Mouse (Mus musculus) left cerebral cortex, postnatal 14 days (tissue): ENCODE data around the gene Gcsh. TPM values are rescaled to one million over a fixed set of nuclear protein-coding genes. Genes with fewer than 3 reads are reported as not detected.

Experiments used
- DNase-seq, 2 experiments: peaks; one replicate each; pipeline ENCODE4 v3.0.0; 2021 to 2022; ENCODE audit warnings: low spot score in 2 of 2, mixed read lengths in 1 of 2
- intact Hi-C: fragments of 180-260 bp; cut with DNase I; formaldehyde crosslinking; loops from one replicate; pipeline ENCODE4 v1.15.1; 2025
- long read RNA-seq, 2 experiments: library from polyadenylated mRNA; stranded (forward); transcript quantifications; one replicate each; pipeline ENCODE4 v2.0.0; 2021
- total RNA-seq, 2 experiments: library from RNA; stranded (reverse); gene quantifications; 2 replicates each; pipeline ENCODE4 v1.2.3; 2021

The Gcsh gene
- total RNA-seq, result 10 to 100 TPM; 37.6 to 41.1 TPM
- long read RNA-seq, experiment 1, transcript Gcsh-201 (5 exons, 1,443 nt), result major isoform, 58 of 67 reads
- long read RNA-seq, experiment 1, partial matches to known transcripts, result 3 of 67 reads
- long read RNA-seq, experiment 1, other reads (novel, unspliced or antisense), result 6 of 67 reads
- long read RNA-seq, experiment 2, transcript Gcsh-201 (5 exons, 1,443 nt), result major isoform, 59 of 67 reads
- long read RNA-seq, experiment 2, partial matches to known transcripts, result 4 of 67 reads
- long read RNA-seq, experiment 2, other reads (novel, unspliced or antisense), result 4 of 67 reads

- DNase-seq, result peak; percentile 97 to 98
- intact Hi-C loops, result loop anchor here (5.0 kb wide), 1 partner anchor 164 kb away; the partner anchor contains the start of gene Gan
Measured at GRCm38 (mm10) chr8:116993095-116993867, at the start of gene Gcsh. Gcsh (minus strand) TSS chr8:116993537.

- peak in 1 of 2 experiments; percentile 20 for DNase-seq
- intact Hi-C loops, result no loop called here
Measured at GRCm38 (mm10) chr8:117039843-117040242, 46.5 kb upstream of the Gcsh start.

GRCm38 (mm10) chr8:117037374-117037935 lies 44.1 kb upstream of the Gcsh start:
- intact Hi-C loops, result no loop called here
- DNase-seq, result no peak

GRCm38 (mm10) chr8:117033393-117033792 lies 40.1 kb upstream of the Gcsh start:
- intact Hi-C loops, result no loop called here

GRCm38 (mm10) chr8:117032609-117033008 lies 39.3 kb upstream of the Gcsh start:
- intact Hi-C loops, result no loop called here

More at GRCm38 (mm10) chr8:117033393-117033792, 40.1 kb upstream of the Gcsh start:
- DNase-seq, result no peak

DNA sequence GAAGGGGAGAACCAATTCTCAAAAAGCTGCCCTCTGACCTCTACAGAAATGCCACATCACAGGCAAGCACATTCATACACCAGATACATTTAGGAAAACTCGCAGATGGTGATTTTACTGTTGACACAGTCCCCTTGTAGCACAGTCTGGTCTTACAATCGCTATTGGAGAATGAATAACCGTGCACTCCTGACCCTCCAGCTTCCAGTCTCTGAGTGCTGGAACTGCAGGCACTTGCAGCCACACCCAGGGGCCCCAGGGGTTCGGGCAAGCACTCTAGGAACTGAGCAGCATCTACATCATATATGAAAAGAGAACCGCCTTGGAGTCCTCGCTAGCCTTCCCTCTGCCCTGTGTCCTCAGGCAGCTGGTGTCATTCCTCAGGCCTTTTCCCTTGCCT lies 38.1 kb upstream of the Gcsh start:
- no peak for DNase-seq
- intact Hi-C loops, result no loop called here

More at GRCm38 (mm10) chr8:117032609-117033008, 39.3 kb upstream of the Gcsh start:
- DNase-seq, result no peak

GRCm38 (mm10) chr8:117028686-117029085 lies 35.3 kb upstream of the Gcsh start:
- intact Hi-C loops, result no loop called here
- DNase-seq, result no peak

DNA sequence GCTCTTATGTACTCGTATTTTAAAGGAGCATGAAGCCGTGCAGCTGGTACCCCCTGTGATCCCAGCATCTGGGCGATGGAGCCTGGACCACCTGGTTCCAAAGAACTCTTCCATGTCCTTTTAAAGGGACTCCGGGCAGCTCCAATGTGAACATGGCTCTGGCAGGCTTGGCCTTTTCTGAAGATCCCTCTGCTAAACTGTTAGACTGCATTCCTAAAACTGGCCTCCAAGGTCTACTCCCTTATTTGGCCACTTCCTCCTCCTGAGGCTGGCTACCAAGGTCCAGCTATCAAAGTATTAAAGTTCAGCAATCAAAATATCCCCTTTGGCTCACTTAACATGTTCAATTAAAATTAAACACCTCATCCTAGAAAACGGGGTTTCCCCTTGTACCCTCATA lies 34.3 kb upstream of the Gcsh start:
- no peak for DNase-seq
- intact Hi-C loops, result no loop called here

DNA sequence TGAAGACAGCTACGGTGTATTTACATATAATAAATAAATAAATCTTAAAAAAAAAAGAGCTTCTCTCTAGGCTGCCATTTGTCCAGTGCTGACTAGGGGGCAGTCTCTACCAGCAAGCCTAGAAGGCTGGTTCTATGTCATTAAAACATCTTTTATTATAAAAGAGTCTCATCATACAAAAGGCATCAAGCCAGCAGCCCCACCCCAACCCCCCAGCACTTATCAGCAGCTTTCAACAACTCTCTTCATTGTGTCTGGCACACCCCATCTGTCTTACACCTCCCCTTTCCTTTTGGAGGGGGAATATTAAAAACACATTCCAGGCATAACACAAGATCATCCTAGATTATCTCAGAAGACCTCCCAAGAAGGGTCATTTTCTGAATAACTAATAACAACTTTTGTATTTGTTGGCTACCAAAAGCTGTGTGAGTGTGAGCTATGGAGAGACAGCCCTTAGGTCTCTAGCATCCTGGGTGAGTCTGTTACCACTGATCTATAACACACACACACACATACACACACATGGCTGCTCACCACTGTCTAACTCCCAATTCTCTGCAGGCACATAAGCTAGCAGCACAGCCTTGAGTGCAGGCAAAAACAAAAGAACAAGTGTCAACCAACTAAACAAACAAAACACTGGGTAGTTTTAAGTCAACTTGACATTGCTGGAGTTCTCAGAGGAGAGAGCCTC lies 29.1 kb upstream of the Gcsh start:
- DNase-seq, result peak in 1 of 2 experiments; percentile 34
- intact Hi-C loops, result no loop called here

- intact Hi-C loops, result no loop called here
Measured at GRCm38 (mm10) chr8:117019323-117020275, 26.3 kb upstream of the Gcsh start.

GRCm38 (mm10) chr8:117017896-117018295 lies 24.6 kb upstream of the Gcsh start:
- DNase-seq, result no peak
- intact Hi-C loops, result no loop called here

More at GRCm38 (mm10) chr8:117019323-117020275, 26.3 kb upstream of the Gcsh start:
- DNase-seq, result peak; percentile 54 to 69

- intact Hi-C loops, result no loop called here
- no peak for DNase-seq
Measured at GRCm38 (mm10) chr8:117017006-117017405, 23.7 kb upstream of the Gcsh start.

- no peak for DNase-seq
- intact Hi-C loops, result no loop called here
Measured at GRCm38 (mm10) chr8:117015670-117016069, 22.3 kb upstream of the Gcsh start.

- intact Hi-C loops, result no loop called here
- DNase-seq, result no peak
Measured at GRCm38 (mm10) chr8:117011366-117011765, 18.0 kb upstream of the Gcsh start.

DNA sequence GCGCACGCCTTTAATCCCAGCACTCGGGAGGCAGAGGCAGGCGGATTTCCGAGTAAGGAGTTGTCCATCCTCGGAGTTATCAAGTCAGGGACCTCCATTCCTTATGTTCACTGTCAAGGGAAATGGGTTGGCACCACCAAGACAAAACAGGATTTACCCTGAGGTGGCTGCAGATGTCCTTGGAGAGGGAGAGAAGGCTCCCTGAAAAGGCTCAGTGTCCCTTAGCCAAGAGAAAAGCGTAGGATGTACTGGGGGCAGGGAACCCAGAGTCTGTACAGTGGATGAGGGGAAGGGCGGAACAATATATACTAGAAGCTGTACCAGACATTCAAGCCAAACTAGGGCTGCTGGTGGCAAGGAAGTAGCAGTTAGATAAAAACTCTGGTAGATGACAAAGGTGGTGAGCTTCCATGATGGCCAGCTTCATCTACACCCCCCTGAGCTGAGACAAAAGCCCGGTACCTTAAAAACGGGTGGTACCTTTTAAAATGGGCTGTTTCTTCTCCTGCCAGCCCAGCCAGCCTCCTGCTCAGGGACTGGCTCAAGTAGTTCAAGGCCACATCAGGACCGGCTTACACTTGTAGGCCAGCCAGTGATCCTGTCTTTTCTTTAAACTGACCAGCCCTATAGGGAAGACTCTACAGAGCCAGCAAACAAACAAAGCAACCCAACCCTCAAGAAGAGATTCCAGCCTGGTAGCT lies 829 bp upstream of the Gcsh start:
- intact Hi-C loops, result loop anchor here (5.0 kb wide), 1 partner anchor 163 kb away; the partner anchor contains the start of gene Gan

DNA sequence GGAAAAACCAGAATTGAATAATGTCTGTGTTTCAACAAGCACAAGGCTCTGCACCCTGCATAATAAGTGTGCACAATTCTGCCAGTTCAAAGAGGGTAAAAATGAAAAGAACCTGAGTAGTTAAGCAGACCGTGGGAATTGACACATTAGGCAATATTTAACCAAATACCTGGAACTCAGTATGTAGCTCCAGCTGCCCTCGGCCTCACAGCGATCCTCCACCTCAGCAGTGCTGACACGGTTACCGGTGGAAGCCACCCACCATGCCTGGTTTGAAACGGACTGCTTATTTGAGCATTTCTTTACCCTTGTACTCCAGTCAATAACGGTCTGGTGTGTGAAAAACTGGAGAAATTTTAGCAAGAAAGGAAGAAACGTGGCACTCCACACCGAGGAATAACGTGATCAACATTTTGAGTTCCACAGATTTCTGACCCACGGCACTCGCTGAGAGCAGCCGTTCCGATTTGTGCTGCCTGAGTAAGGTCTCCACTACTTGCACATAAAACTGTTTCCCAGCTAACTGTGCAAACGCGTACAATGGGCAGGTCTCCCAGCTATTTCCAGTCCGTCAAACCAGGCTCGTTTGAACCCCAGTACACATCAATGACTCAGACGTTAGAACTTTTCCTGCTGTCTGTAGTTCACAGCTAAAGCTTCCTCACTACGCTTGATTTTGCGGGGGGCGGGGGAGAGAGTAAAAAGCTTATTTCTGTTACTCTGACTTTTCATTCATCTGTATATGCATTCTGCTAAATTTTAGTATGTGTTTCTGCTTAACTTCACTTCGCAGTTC lies 963 bp downstream of the Gcsh start:
- intact Hi-C loops, result loop anchor here (5.0 kb wide), 1 partner anchor 165 kb away; the partner anchor contains the start of gene Gan
- DNase-seq, result no peak

More for the DNA sequence above, 829 bp upstream of the Gcsh start:
- DNase-seq, result no peak

- intact Hi-C loops, result loop anchor here (5.0 kb wide), 1 partner anchor 166 kb away; the partner anchor contains the start of gene Gan
- no peak for DNase-seq
Measured at GRCm38 (mm10) chr8:116991241-116991640, 2.1 kb downstream of the Gcsh start.
